25 mouse cellular contexts compared by ENCODE assay signal in genomic region chr11:35854941-35855340, GRCm38 (mm10). TPM values are rescaled to one million over a fixed set of nuclear protein-coding genes. Genes with fewer than 3 reads are reported as not detected.
DNase-seq lines count a peak whose midpoint lies in the region; ATAC-seq and TF ChIP-seq lines count a peak whose summit lies in the region.
"Had no signal": no experiment of that assay in that cellular context is flagged by ENCODE, and none has a peak within 500 bp of the region (broad histone marks: within the 10 kb centered on the region; RNA-seq: fewer than 3 reads in every experiment).

No protein-coding gene starts in this region.

- H3K27ac ChIP-seq in forebrain, postnatal 0 days (ENCODE audit: low read depth, low read length): peak overlapping the region; percentile 59
- H3K27ac ChIP-seq in midbrain, embryonic 12.5 days (replicated peaks): peak overlapping the region; percentile 90; the same call in 1 of the 2 replicates
- H3K27ac ChIP-seq in stomach, postnatal 0 days (replicated peaks): no peak overlapping the region
- H3K27ac ChIP-seq: intestine, embryonic 15.5 days; kidney, embryonic 15.5 days; limb, embryonic 13.5 days; liver, embryonic 15.5 days had no signal

- no peak overlapping the region for H3K4me3 ChIP-seq in forebrain, postnatal 0 days (ENCODE audit: low read depth, low read length)
- H3K4me3 ChIP-seq in midbrain, embryonic 12.5 days: no peak overlapping the region
- H3K4me3 ChIP-seq in stomach, postnatal 0 days (ENCODE audit: low read depth, low read length): no peak overlapping the region
- H3K4me3 ChIP-seq: intestine, embryonic 15.5 days; kidney, embryonic 15.5 days; limb, embryonic 13.5 days; liver, embryonic 15.5 days; myocyte had no signal

- H3K9ac ChIP-seq in forebrain, postnatal 0 days: no peak overlapping the region
- no peak overlapping the region for H3K9ac ChIP-seq in midbrain, embryonic 12.5 days (replicated peaks)
- H3K9ac ChIP-seq in stomach, postnatal 0 days (ENCODE audit: low read length): no peak overlapping the region
- H3K9ac ChIP-seq: intestine, embryonic 15.5 days; kidney, embryonic 15.5 days; limb, embryonic 13.5 days; liver, embryonic 15.5 days had no signal

- peak; percentile 19; the same call in 1 of the 2 replicates for ATAC-seq in forebrain, postnatal 0 days
- no peak for ATAC-seq in midbrain, embryonic 12.5 days (ENCODE audit: low FRiP score, low read depth)
- no peak for ATAC-seq in stomach, postnatal 0 days (ENCODE audit: low FRiP score, low TSS enrichment)
- ATAC-seq: activated CD4-positive, CD25-positive, alpha-beta regulatory T cell, adult 4 months; intestine, embryonic 15.5 days; lung, postnatal 0 days; Patski had no signal

- H3K9me3 ChIP-seq in forebrain, postnatal 0 days (ENCODE audit: low read length): no peaks in the 10 kb centered on the region
- H3K9me3 ChIP-seq in midbrain, embryonic 12.5 days: no peaks in the 10 kb centered on the region
- no peaks in the 10 kb centered on the region for H3K9me3 ChIP-seq in stomach, postnatal 0 days (ENCODE audit: control insufficient read depth, low read length)
- H3K9me3 ChIP-seq: intestine, embryonic 15.5 days; kidney, embryonic 15.5 days; limb, embryonic 13.5 days; liver, embryonic 15.5 days had no signal

- H3K27me3 ChIP-seq in forebrain, postnatal 0 days (ENCODE audit: insufficient read depth, low read length): no peaks in the 10 kb centered on the region
- no peaks in the 10 kb centered on the region for H3K27me3 ChIP-seq in midbrain, embryonic 12.5 days
- no peaks in the 10 kb centered on the region for H3K27me3 ChIP-seq in stomach, postnatal 0 days (ENCODE audit: control insufficient read depth, insufficient read depth, low read length)
- H3K27me3 ChIP-seq: intestine, embryonic 15.5 days; kidney, embryonic 15.5 days; limb, embryonic 13.5 days; liver, embryonic 15.5 days; Patski had no signal

- 38% methylated on average over 5 of the region's 5 CpGs for WGBS in forebrain, postnatal 0 days
- 83% methylated on average over 5 of the region's 5 CpGs for WGBS in midbrain, embryonic 12.5 days
- 85% methylated on average over 5 of the region's 5 CpGs for whole genome bisulfite sequencing in stomach, postnatal 0 days

- intact Hi-C loops in left cerebral cortex, postnatal 4 days (cut with DNase I): no loop called here

- peaks cover 35% of the 10 kb centered on the region for H3K36me3 ChIP-seq in forebrain, postnatal 0 days (ENCODE audit: insufficient read depth)
- H3K36me3 ChIP-seq in midbrain, embryonic 12.5 days: peaks cover 15% of the 10 kb centered on the region
- H3K36me3 ChIP-seq in stomach, postnatal 0 days (ENCODE audit: control insufficient read depth, insufficient read depth, low read length): no peaks in the 10 kb centered on the region; the same call in 1 of the 2 replicates
- H3K36me3 ChIP-seq: limb, embryonic 13.5 days had no signal

- no peak for TF ChIP-seq EP300 in stomach, postnatal 0 days (optimal IDR thresholded peaks at IDR 0.05)

- DNase-seq in left cerebral cortex, postnatal 4 days: peak; percentile 52
- DNase-seq in left cerebral cortex, adult 18-20 months (ENCODE audit: low spot score in 2 of 2): no peak
- DNase-seq in forebrain, postnatal 0 days: no peak
- DNase-seq in stomach, postnatal 0 days (ENCODE audit: low spot score): no peak
- no peak for DNase-seq in left cerebral cortex, adult 9 months (ENCODE audit: low spot score in 2 of 2)
- DNase-seq in gastrocnemius, adult 8-10 months (ENCODE audit: low spot score in 2 of 2): no peak
- DNase-seq: adrenal gland, postnatal 25 days; cerebellum, adult 2 months; heart, postnatal 36 days; layer of hippocampus, postnatal 36 days; retina, postnatal 1 day; thymus, adult 18-20 months had no signal

- no peak for TF ChIP-seq CTCF in forebrain, postnatal 0 days (IDR thresholded peaks at IDR 0.05; ENCODE audit: low read depth)
- no peak for TF ChIP-seq CTCF in stomach, postnatal 0 days (IDR thresholded peaks at IDR 0.05; ENCODE audit: low read depth)

- peaks cover 25% of the 10 kb centered on the region for H3K4me1 ChIP-seq in forebrain, postnatal 0 days (ENCODE audit: insufficient read depth)
- H3K4me1 ChIP-seq in midbrain, embryonic 12.5 days: peaks cover 34% of the 10 kb centered on the region
- H3K4me1 ChIP-seq in stomach, postnatal 0 days (replicated peaks; ENCODE audit: control insufficient read depth, insufficient read depth): no peaks in the 10 kb centered on the region
- H3K4me1 ChIP-seq: intestine, embryonic 15.5 days; kidney, embryonic 15.5 days; limb, embryonic 13.5 days; liver, embryonic 15.5 days had no signal

- no peak overlapping the region for H3K4me2 ChIP-seq in forebrain, postnatal 0 days (ENCODE audit: low read depth)
- H3K4me2 ChIP-seq in midbrain, embryonic 12.5 days (replicated peaks): no peak overlapping the region
- H3K4me2 ChIP-seq in stomach, postnatal 0 days (replicated peaks; ENCODE audit: low read depth): no peak overlapping the region
- H3K4me2 ChIP-seq: heart, embryonic 11.5 days; intestine, embryonic 15.5 days; kidney, embryonic 15.5 days; limb, embryonic 13.5 days; liver, embryonic 15.5 days had no signal

RNA-seq across cellular contexts. Expression of gene Rars, which starts 20.6 kb away (rescaled TPM):
- 10 to 100 TPM; 54.7 to 57.0 TPM for total RNA-seq in left cerebral cortex, postnatal 4 days (2021)
- total RNA-seq in left cerebral cortex, adult 18-20 months (2021): 10 to 100 TPM; 44.5 to 49.0 TPM
- 37.8 and 56.6 TPM in 2 replicates for total RNA-seq in forebrain, postnatal 0 days (2014; rRNA removed)
- polyA plus RNA-seq in forebrain, postnatal 0 days (2015; fragmentation: Nextera tagmentation; extraction: Ambion mirVana): 66.1 and 66.4 TPM in 2 replicates
- 81.2 and 85.0 TPM in 2 replicates for polyA plus RNA-seq in midbrain, embryonic 12.5 days (2016; fragmentation: Nextera tagmentation; extraction: Ambion mirVana)
- polyA plus RNA-seq in stomach, postnatal 0 days (2015; fragmentation: Nextera tagmentation; extraction: Ambion mirVana): 55.8 and 57.0 TPM in 2 replicates
- 10 to 100 TPM; 33.1 to 37.5 (median 37.2) TPM for total RNA-seq in gastrocnemius, adult 8-10 months (2022)

RNA-seq across cellular contexts. Expression of gene Fbll1, which starts 56.3 kb away (rescaled TPM):
- total RNA-seq in left cerebral cortex, postnatal 4 days (2021): 10 to 100 TPM; 51.9 to 53.1 TPM
- 10 to 100 TPM; 39.0 to 41.7 TPM for total RNA-seq in left cerebral cortex, adult 18-20 months (2021)
- total RNA-seq in forebrain, postnatal 0 days (2014; rRNA removed): 51.2 and 72.6 TPM in 2 replicates
- 32.9 and 35.4 TPM in 2 replicates for polyA plus RNA-seq in forebrain, postnatal 0 days (2015; fragmentation: Nextera tagmentation; extraction: Ambion mirVana)
- polyA plus RNA-seq in midbrain, embryonic 12.5 days (2016; fragmentation: Nextera tagmentation; extraction: Ambion mirVana): 9.0 and 11.1 TPM in 2 replicates
- polyA plus RNA-seq in stomach, postnatal 0 days (2015; fragmentation: Nextera tagmentation; extraction: Ambion mirVana): 0.62 and 1.0 TPM in 2 replicates
- total RNA-seq in gastrocnemius, adult 8-10 months (2022): not detected
- total RNA-seq: gastrocnemius, postnatal 4 days; heart, postnatal 36 days; megakaryocyte, adult 5-6 weeks had no signal
- polyA plus RNA-seq: activated CD4-positive, CD25-positive, alpha-beta regulatory T cell, adult 4 months; heart, embryonic 11.5 days; limb, embryonic 13.5 days; liver, embryonic 15.5 days; lung, postnatal 0 days; myocyte; Patski; urinary bladder, adult 2 months had no signal

Comparison
In these comparisons a context has a peak if more than half of its experiments do, and no peak if none do; other contexts are left out.
1. RNA of gene Fbll1, which starts 56.3 kb away (total RNA-seq): 51.9 to 53.1 TPM in left cerebral cortex, postnatal 4 days, 51.2 to 72.6 TPM in forebrain, postnatal 0 days and 39.0 to 41.7 TPM in left cerebral cortex, adult 18-20 months; not detected in gastrocnemius, adult 8-10 months; every median in the first group is over 10 times any median in the second.